Mouse (Mus musculus): ENCODE data around the gene Pkdcc. TPM values are rescaled to one million over a fixed set of nuclear protein-coding genes. Genes with fewer than 3 reads are reported as not detected.

The Pkdcc gene
- polyA plus RNA-seq, 1 experiment from 2014 or later = 4.4 TPM

DNA sequence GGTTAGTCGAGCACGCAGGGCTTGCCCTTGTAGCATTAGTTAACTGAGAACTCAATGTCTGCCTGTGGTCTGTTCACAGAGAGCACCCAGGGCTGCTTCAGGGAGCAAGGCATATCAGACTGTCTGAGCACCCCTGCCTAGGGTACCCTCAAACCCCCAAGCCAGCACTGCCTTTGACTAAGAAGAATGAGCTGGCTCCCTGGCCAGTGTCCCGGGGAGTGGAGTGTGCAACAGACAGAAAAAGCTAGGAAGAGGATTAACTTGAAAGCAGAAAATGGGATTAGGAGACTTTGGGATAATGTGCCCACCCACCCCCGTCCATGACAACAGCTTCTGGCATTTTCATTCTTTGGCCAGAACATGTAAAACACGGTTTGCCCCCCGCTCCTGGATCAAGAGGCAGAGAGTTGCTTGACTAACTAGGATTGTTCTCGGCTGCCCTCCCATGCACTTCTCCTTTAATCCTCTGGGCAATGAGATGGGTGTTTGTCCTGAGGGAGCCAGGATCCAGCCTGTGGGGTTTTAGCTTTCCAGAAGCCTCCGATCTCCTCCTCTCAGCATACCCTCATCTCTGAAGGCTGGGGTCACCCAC is 11.4 kb downstream of the Pkdcc start:
- peaks cover 28% of the 10 kb centered on the region for H3K4me1 ChIP-seq (replicated peaks)
- WGBS = 58% methylated on average over 8 of the region's 8 CpGs
- no peak for ATAC-seq (ENCODE audit: low FRiP score)

DNA sequence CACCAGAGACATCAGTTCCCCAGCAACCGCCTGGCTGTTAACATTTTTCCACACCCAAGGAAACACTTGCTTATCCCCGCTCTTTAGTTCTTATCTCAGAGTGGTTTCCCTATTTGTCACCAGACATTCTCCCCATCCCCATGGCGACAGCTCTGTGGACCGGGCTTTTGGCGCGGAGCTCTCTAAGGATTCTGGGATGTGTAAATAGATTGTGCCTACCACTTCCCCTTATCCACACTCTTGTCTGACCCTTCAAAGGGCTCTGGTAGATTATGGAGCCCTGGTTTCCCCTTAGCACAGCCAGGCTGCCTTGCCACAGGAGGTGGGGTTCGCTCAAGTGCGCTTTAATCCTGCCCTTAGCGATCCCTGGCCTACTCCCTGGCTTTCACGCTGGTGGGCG is 16.3 kb downstream of the Pkdcc start:
- Histone ChIP-seq H3K9ac (no peak overlapping the region), H3K9me3 (no peaks in the 10 kb centered on the region), H3K27ac (no peak overlapping the region), H3K4me1 (replicated peaks) (0 out of 2 replicates have a peak, but pooled peaks cover 3% of the 10 kb centered on the region), H3K4me3 (no peak overlapping the region), H3K4me2 (no peak overlapping the region), H3K27me3 (0 out of 2 replicates have a peak, but pooled peaks cover 1% of the 10 kb centered on the region), H3K36me3 (no peaks in the 10 kb centered on the region)
- no peak for ATAC-seq (ENCODE audit: low FRiP score)
- 51% methylated on average over 11 of the region's 11 CpGs for WGBS

More for the DNA sequence above, 11.4 kb downstream of the Pkdcc start:
- Histone ChIP-seq H3K36me3 (peaks cover 27% of the 10 kb centered on the region), H3K27me3 (0 out of 2 replicates have a peak, but pooled peaks cover 5% of the 10 kb centered on the region), H3K9me3 (no peaks in the 10 kb centered on the region), H3K4me2 (no peak overlapping the region), H3K9ac (no peak overlapping the region), H3K4me3 (no peak overlapping the region), H3K27ac (no peak overlapping the region)

DNA sequence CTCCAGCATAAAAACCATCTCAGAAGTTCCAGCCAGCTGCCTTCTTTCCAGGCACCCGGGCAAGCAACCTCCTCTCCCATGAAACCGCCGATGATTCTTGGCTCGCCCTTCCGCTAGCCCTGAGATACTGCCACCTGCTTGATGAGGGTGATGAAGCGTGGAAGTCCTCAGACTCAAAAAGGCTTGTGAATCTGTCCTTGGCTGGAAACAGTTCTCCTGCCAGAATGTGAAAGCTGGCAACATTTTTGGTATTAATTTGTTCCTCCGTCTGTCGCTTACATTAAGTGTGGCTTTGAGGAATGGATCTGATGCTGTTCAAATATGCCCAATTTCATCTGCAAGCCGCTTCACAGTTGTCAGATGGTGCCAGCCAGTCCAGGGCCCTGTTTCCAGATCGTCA is 20.1 kb downstream of the Pkdcc start:
- no peak overlapping the region for H3K9ac ChIP-seq
- no peaks in the 10 kb centered on the region for H3K9me3 ChIP-seq
- no peaks in the 10 kb centered on the region for H3K36me3 ChIP-seq
- no peak overlapping the region for H3K4me3 ChIP-seq
- WGBS = 84% methylated on average over 10 of the region's 10 CpGs
- no peak overlapping the region for H3K4me2 ChIP-seq
- H3K27ac ChIP-seq = no peak overlapping the region
- H3K4me1 ChIP-seq (replicated peaks) = peaks cover 15% of the 10 kb centered on the region
- no peak for ATAC-seq (ENCODE audit: low FRiP score)
- H3K27me3 ChIP-seq = no peaks in the 10 kb centered on the region

- Histone ChIP-seq H3K9me3 (no peaks in the 10 kb centered on the region), H3K36me3 (no peaks in the 10 kb centered on the region), H3K4me3 (no peak overlapping the region), H3K27me3 (no peaks in the 10 kb centered on the region), H3K9ac (no peak overlapping the region), H3K4me2 (no peak overlapping the region), H3K27ac (no peak overlapping the region), H3K4me1 (replicated peaks) (peaks cover 15% of the 10 kb centered on the region)
- ATAC-seq (ENCODE audit: low FRiP score) = no peak
- 75% methylated on average over 8 of the region's 8 CpGs for WGBS
Observed at GRCm38 (mm10) chr17:83236202-83236601, 21.1 kb downstream of the Pkdcc start.

DNA sequence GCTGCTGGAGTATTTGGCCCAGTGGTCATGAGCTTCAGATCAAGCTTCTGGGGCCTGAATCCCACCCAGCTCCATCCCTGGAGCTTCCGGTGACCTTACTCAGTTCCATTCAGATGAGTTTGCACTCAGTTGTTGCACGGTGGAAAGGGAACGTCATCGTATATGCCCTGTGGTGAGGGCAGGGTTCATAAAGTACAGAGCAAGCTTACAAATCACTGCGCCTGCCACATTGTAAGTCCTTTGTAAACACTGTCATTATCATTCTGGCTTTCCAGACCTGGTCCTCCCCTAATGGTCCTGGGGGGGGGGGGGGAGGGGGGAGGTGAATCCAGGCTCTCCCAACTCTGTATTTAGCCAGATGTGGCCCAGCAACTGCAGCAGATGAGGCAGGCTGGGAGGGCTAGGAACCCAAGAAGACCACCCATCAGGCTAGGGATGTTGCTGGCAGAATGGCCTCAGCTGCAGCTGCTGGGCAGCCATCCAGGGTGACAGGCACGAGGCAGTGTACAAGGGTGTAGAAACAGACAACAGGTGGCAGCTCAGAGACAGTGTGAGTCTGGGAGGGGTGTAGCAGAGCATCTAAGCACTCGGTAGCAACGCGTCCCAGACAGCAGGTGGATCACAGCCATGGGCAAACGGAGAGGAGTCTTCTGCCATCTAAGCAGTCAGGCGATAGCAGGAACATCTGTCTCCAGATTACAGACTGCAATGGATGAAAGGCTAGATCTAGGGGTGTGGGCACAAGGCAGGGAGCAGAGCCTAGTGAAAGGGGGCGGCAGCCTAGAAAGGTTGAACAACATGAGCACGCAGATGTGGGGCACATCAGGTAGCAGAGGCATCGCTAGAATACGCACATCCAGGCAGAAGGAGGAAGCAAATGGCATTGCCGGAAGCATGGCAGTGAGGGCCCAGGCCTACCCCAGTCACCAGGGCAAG is 23.3 kb downstream of the Pkdcc start:
- peak; percentile 77 for ATAC-seq (ENCODE audit: low FRiP score)
- 67% methylated on average over 16 of the region's 16 CpGs for WGBS
- H3K4me3 ChIP-seq = no peak overlapping the region

DNA sequence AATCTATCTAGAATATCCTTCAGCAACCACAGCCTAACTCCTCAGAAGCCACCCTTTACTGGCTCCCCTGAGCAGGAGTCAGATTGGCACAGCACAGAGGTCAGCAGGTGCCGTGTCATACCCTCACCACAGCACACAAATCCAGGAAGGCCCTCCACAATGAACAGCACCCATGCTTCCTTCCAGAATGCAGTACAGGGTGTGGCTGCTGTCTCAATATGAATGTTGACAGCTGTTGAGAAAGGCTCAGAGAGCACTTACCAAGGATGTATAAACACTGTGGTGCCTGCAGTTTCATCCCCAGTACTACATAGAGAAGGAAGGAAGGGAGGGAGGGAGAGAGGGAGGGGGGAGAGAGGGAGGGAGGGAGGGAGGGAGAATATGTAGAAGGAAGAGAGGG is 29.4 kb downstream of the Pkdcc start:
- H3K4me2 ChIP-seq = no peak overlapping the region
- no peak overlapping the region for H3K4me3 ChIP-seq
- no peaks in the 10 kb centered on the region for H3K27me3 ChIP-seq
- H3K27ac ChIP-seq = no peak overlapping the region
- no peak for ATAC-seq (ENCODE audit: low FRiP score)
- H3K36me3 ChIP-seq = no peaks in the 10 kb centered on the region
- no peak overlapping the region for H3K9ac ChIP-seq
- peaks cover 7% of the 10 kb centered on the region; the same call in 1 of the 2 replicates for H3K4me1 ChIP-seq (replicated peaks)
- WGBS = 91% methylated on average over 1 of the region's 1 CpGs
- H3K9me3 ChIP-seq = no peaks in the 10 kb centered on the region

More for the DNA sequence above, 23.3 kb downstream of the Pkdcc start:
- Histone ChIP-seq H3K9me3 (no peaks in the 10 kb centered on the region), H3K9ac (no peak overlapping the region), H3K4me2 (no peak overlapping the region), H3K4me1 (replicated peaks) (peaks cover 15% of the 10 kb centered on the region), H3K27ac (no peak overlapping the region), H3K27me3 (no peaks in the 10 kb centered on the region), H3K36me3 (no peaks in the 10 kb centered on the region)

- Histone ChIP-seq H3K36me3 (no peaks in the 10 kb centered on the region), H3K27me3 (no peaks in the 10 kb centered on the region)
- 83% methylated on average over 3 of the region's 3 CpGs for WGBS
Observed at GRCm38 (mm10) chr17:83245460-83245859, 30.4 kb downstream of the Pkdcc start.

GRCm38 (mm10) chr17:83246090-83246489 is 31.0 kb downstream of the Pkdcc start:
- no peaks in the 10 kb centered on the region for H3K36me3 ChIP-seq
- H3K9ac ChIP-seq = no peak overlapping the region
- peak; percentile 40 for ATAC-seq (ENCODE audit: low FRiP score)
- peaks cover 7% of the 10 kb centered on the region; the same call in 1 of the 2 replicates for H3K4me1 ChIP-seq (replicated peaks)
- H3K4me2 ChIP-seq = no peak overlapping the region
- 27% methylated on average over 7 of the region's 7 CpGs for WGBS
- no peak overlapping the region for H3K4me3 ChIP-seq
- H3K9me3 ChIP-seq = no peaks in the 10 kb centered on the region
- no peak overlapping the region for H3K27ac ChIP-seq
- H3K27me3 ChIP-seq = peaks cover 1% of the 10 kb centered on the region; the same call in 1 of the 2 replicates

More at GRCm38 (mm10) chr17:83245460-83245859, 30.4 kb downstream of the Pkdcc start:
- H3K4me1 ChIP-seq (replicated peaks) = peaks cover 7% of the 10 kb centered on the region; the same call in 1 of the 2 replicates
- H3K9ac ChIP-seq = no peak overlapping the region
- no peak overlapping the region for H3K4me2 ChIP-seq
- no peak overlapping the region for H3K27ac ChIP-seq
- H3K9me3 ChIP-seq = no peaks in the 10 kb centered on the region
- H3K4me3 ChIP-seq = no peak overlapping the region
- no peak for ATAC-seq (ENCODE audit: low FRiP score)

GRCm38 (mm10) chr17:83247176-83247575 is 32.1 kb downstream of the Pkdcc start:
- H3K4me2 ChIP-seq = no peak overlapping the region
- no peak overlapping the region for H3K4me3 ChIP-seq
- ATAC-seq (ENCODE audit: low FRiP score) = no peak
- H3K36me3 ChIP-seq = no peaks in the 10 kb centered on the region
- H3K9ac ChIP-seq = no peak overlapping the region
- H3K27me3 ChIP-seq = peaks cover 8% of the 10 kb centered on the region
- H3K9me3 ChIP-seq = no peaks in the 10 kb centered on the region
- H3K4me1 ChIP-seq (replicated peaks) = peaks cover 7% of the 10 kb centered on the region; the same call in 1 of the 2 replicates
- WGBS = 74% methylated on average over 4 of the region's 4 CpGs
- no peak overlapping the region for H3K27ac ChIP-seq

GRCm38 (mm10) chr17:83248467-83248866 is 33.4 kb downstream of the Pkdcc start:
- Histone ChIP-seq H3K9me3 (no peaks in the 10 kb centered on the region), H3K27me3 (peaks cover 8% of the 10 kb centered on the region), H3K4me3 (no peak overlapping the region), H3K9ac (no peak overlapping the region), H3K4me2 (no peak overlapping the region), H3K27ac (no peak overlapping the region), H3K4me1 (replicated peaks) (peaks cover 7% of the 10 kb centered on the region; the same call in 1 of the 2 replicates), H3K36me3 (no peaks in the 10 kb centered on the region)
- 47% methylated on average over 2 of the region's 2 CpGs for WGBS
- no peak for ATAC-seq (ENCODE audit: low FRiP score)

DNA sequence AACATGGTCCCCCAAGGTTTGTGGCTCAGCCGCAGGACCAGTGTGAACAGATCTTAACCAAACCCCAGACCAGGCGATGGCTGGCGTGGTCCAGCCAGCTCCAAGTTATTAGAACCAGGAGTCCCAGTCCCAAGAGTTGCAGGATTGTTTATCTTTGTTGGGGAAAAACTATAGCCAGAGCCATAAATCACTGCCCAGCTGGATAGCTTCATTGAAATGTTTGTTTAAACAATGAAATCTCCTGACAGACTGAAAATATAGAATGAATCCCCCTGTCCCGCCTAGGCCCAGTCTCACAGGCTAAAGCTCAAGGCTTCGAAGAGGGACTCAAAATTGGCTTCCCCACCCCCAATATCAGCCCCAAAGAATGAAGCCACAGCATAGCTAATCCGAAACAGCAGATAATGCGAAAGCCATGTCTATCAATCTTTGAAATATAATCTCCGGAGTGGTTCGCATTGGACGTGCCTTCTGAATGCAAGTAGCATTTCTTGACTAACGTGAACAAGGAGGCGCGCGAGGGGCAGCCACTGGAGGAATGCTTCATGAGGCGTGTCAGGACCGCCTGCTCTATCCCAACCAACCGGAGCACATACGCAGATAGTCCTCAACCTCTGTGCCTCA is 35.9 kb downstream of the Pkdcc start:
- Histone ChIP-seq H3K4me2 (no peak overlapping the region), H3K4me1 (replicated peaks) (peaks cover 7% of the 10 kb centered on the region; the same call in 1 of the 2 replicates), H3K9ac (no peak overlapping the region), H3K4me3 (no peak overlapping the region), H3K36me3 (no peaks in the 10 kb centered on the region), H3K9me3 (no peaks in the 10 kb centered on the region), H3K27me3 (peaks cover 12% of the 10 kb centered on the region), H3K27ac (no peak overlapping the region)
- WGBS = 78% methylated on average over 18 of the region's 18 CpGs
- no peak for ATAC-seq (ENCODE audit: low FRiP score)

DNA sequence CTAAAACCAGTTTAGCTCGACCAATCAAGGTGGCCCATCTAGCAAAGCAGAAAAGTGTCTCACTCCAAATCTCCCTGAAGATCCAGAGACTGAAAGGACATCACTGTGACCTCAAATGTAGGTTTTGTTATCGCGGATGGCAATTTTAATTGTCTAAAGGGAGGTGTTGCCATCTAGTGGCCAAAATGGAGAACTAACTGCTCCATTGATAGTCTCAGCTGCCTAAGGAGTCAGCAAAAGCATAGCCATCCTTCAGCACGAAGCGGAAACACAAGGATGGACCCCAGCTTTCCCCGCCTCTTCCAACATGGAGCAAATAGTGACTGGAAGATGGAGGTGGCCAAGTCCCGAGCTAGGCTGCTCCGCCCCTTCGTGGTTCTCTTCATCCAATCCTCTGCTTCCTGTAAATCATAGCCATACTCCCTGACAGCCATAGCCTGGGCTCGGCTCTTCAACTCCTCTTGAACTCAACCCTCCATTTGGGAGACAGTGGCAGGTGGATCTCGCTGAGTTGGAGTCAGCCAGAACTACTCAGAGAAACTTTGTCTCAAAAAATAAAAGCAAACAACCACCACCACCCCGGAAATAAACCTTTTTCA is 38.1 kb downstream of the Pkdcc start:
- no peak overlapping the region for H3K4me3 ChIP-seq
- H3K4me2 ChIP-seq = no peak overlapping the region
- H3K9ac ChIP-seq = no peak overlapping the region
- H3K27me3 ChIP-seq = peaks cover 12% of the 10 kb centered on the region
- peak; percentile 76 for ATAC-seq (ENCODE audit: low FRiP score)
- H3K27ac ChIP-seq = no peak overlapping the region
- no peaks in the 10 kb centered on the region for H3K9me3 ChIP-seq
- no peaks in the 10 kb centered on the region for H3K4me1 ChIP-seq (replicated peaks)
- no peaks in the 10 kb centered on the region for H3K36me3 ChIP-seq
- 31% methylated on average over 12 of the region's 12 CpGs for WGBS
